Mouse (Mus musculus) brain, adult 10 weeks (tissue): ENCODE data around the gene Hsd11b2. TPM values are rescaled to one million over a fixed set of nuclear protein-coding genes. Genes with fewer than 3 reads are reported as not detected.

Source experiments
- polyA plus RNA-seq: library from polyadenylated mRNA; stranded (reverse); fragments of 350-450 nt; fragmentation: Illumina TruSeq; extraction: RNeasy Lipid Tissue Mini Kit (QIAGEN cat#74804); gene quantifications from one replicate; pipeline ENCODE4 v1.2.3, GENCODE M21; 2015; ENCODE audit warnings: low read depth, low replicate concordance

The Hsd11b2 gene
- polyA plus RNA-seq = not detected

GRCm38 (mm10) chr8:105518436-105519313, at the start of gene Hsd11b2:
Gene Hsd11b2, plus strand, starts transcription at chr8:105518755.

GRCm38 (mm10) chr8:105471314-105472015, 47.1 kb upstream of the Hsd11b2 start, which contains the start of gene Tppp3:
Gene Tppp3, minus strand, starts transcription at chr8:105471526.

GRCm38 (mm10) chr8:105496439-105497180, 21.9 kb upstream of the Hsd11b2 start, which contains the start of gene Zdhhc1:
Gene Zdhhc1, minus strand, starts transcription at chr8:105496902.

GRCm38 (mm10) chr8:105565952-105566702, 47.6 kb downstream of the Hsd11b2 start, which contains the start of gene Atp6v0d1:
Gene Atp6v0d1, minus strand, starts transcription at chr8:105566047.

Other genes with a start within 250 kb of the Hsd11b2 start
- gene Hsf4, start 249.0 kb upstream of the Hsd11b2 start, polyA plus RNA-seq = 18.8 TPM
- 13.3 TPM for gene Nol3, start 242.6 kb upstream of the Hsd11b2 start, polyA plus RNA-seq
- gene 4931428F04Rik, start 228.9 kb upstream of the Hsd11b2 start, polyA plus RNA-seq = 18.4 TPM
- 1.3 TPM for gene Exoc3l, start 222.7 kb upstream of the Hsd11b2 start, polyA plus RNA-seq
- 30.4 TPM for gene E2f4, start 221.1 kb upstream of the Hsd11b2 start, polyA plus RNA-seq
- 2.6 TPM for gene Elmo3, start 213.2 kb upstream of the Hsd11b2 start, polyA plus RNA-seq
- 1.5 TPM for gene Lrrc29, start 192.5 kb upstream of the Hsd11b2 start, polyA plus RNA-seq
- 88.0 TPM for gene Tmem208, start 192.4 kb upstream of the Hsd11b2 start, polyA plus RNA-seq
- 2.8 TPM for gene Fhod1, start 170.8 kb upstream of the Hsd11b2 start, polyA plus RNA-seq
- gene Slc9a5, start 169.9 kb upstream of the Hsd11b2 start, polyA plus RNA-seq = 24.9 TPM
- 2.6 TPM for gene Plekhg4, start 145.5 kb upstream of the Hsd11b2 start, polyA plus RNA-seq
- gene Kctd19, start 105.3 kb upstream of the Hsd11b2 start, polyA plus RNA-seq = not detected
- 1.2 TPM for gene Lrrc36, start 105.2 kb upstream of the Hsd11b2 start, polyA plus RNA-seq
- 110 TPM for gene Tppp3, start 47.2 kb upstream of the Hsd11b2 start, polyA plus RNA-seq
- 33.3 TPM for gene Zdhhc1, start 21.9 kb upstream of the Hsd11b2 start, polyA plus RNA-seq
- gene Atp6v0d1, start 47.3 kb downstream of the Hsd11b2 start, polyA plus RNA-seq = 354 TPM
- 42.2 TPM for gene Ripor1, start 86.5 kb downstream of the Hsd11b2 start, polyA plus RNA-seq
- gene Ctcf, start 117.8 kb downstream of the Hsd11b2 start, polyA plus RNA-seq = 56.7 TPM
- not detected for gene Agrp, start 118.6 kb downstream of the Hsd11b2 start, polyA plus RNA-seq
- 42.3 TPM for gene Carmil2, start 167.5 kb downstream of the Hsd11b2 start, polyA plus RNA-seq
- gene Acd, start 182.3 kb downstream of the Hsd11b2 start, polyA plus RNA-seq = 44.3 TPM
- 53.7 TPM for gene Pard6a, start 182.4 kb downstream of the Hsd11b2 start, polyA plus RNA-seq
- gene 4933405L10Rik, start 188.9 kb downstream of the Hsd11b2 start, polyA plus RNA-seq = not detected
- 10.3 TPM for gene Enkd1, start 189.5 kb downstream of the Hsd11b2 start, polyA plus RNA-seq
- 22.9 TPM for gene Gfod2, start 239.9 kb downstream of the Hsd11b2 start, polyA plus RNA-seq